Mouse (Mus musculus) limb, embryonic 14.5 days (tissue): Measurements from ENCODE around the gene Gm21750. TPM values are rescaled to one million over a fixed set of nuclear protein-coding genes. Genes with fewer than 3 reads are reported as not detected.

ENCODE experiments used
- ATAC-seq: fragments of 200-750 bp; cut with Nextera tagmentation; 2 replicates; pipeline ENCODE4 v1.8.0; 2017; ENCODE audit warnings: low read depth, moderate number of reproducible peaks, moderate TSS enrichment; ENCODE audit not compliant: low FRiP score
- DNase-seq: peaks from one replicate; pipeline ENCODE4 v3.0.0-alpha.2; 2015; ENCODE audit warnings: low spot score
- H3K27ac ChIP-seq: fragments of 300-500 bp; sonication (generic); replicated peaks from 2 replicates; pipeline ENCODE4 v1.5.1; 2014; ENCODE audit warnings: low read depth, mild to moderate bottlenecking, low read length, moderate library complexity, mixed read lengths
- H3K27me3 ChIP-seq: fragments of 300-500 bp; sonication (generic); 2 replicates; pipeline ENCODE4 v1.6.1; 2014; ENCODE audit warnings: low read length, mixed read lengths; ENCODE audit not compliant: control insufficient read depth, insufficient read depth
- H3K36me3 ChIP-seq: fragments of 300-500 bp; sonication (generic); 2 replicates; pipeline ENCODE4 v1.6.1; 2014; ENCODE audit warnings: mild to moderate bottlenecking, low read length, moderate library complexity, mixed read lengths; ENCODE audit not compliant: control insufficient read depth, insufficient read depth
- H3K4me1 ChIP-seq: fragments of 300-500 bp; sonication (generic); 2 replicates; pipeline ENCODE4 v1.6.1; 2014; ENCODE audit warnings: antibody characterized with exemption, low read length, mixed read lengths; ENCODE audit not compliant: control insufficient read depth, insufficient read depth
- H3K4me2 ChIP-seq: fragments of 300-500 bp; sonication (generic); replicated peaks from 2 replicates; pipeline ENCODE4 v1.6.1; 2014; ENCODE audit warnings: low read depth, mild to moderate bottlenecking, low read length, moderate library complexity; ENCODE audit not compliant: severe bottlenecking
- H3K4me3 ChIP-seq: fragments of 300-500 bp; sonication (generic); replicated peaks from 2 replicates; pipeline ENCODE4 v1.5.1; 2014; ENCODE audit warnings: low read length
- H3K9ac ChIP-seq: fragments of 300-500 bp; sonication (generic); 2 replicates; pipeline ENCODE4 v1.6.1; 2014; ENCODE audit warnings: mild to moderate bottlenecking, low read depth, low read length, moderate library complexity; ENCODE audit not compliant: severe bottlenecking
- H3K9me3 ChIP-seq: fragments of 300-500 bp; sonication (generic); 2 replicates; pipeline ENCODE4 v1.6.1; 2016; ENCODE audit warnings: low read length; ENCODE audit not compliant: control insufficient read depth
- POLR2A ChIP-seq: fragments of 200-500 bp; IDR thresholded peaks from 2 replicates; pipeline ENCODE4 v1.8.0; 2012; ENCODE audit warnings: inconsistent platforms, mild to moderate bottlenecking, moderate library complexity, borderline replicate concordance; ENCODE audit not compliant: insufficient read depth, insufficient read length; ENCODE audit errors: extremely low read depth
- WGBS: fragments of 180-500 bp; shearing (Covaris S2); extraction: QIAGEN DNeasy Blood & Tissue Kit; methylation state at CpG from one replicate; pipeline ENCODE4 v1.1.7; 2014; 5-methylcytosine and 5-hydroxymethylcytosine counted together
- polyA plus RNA-seq, 2 experiments: library from polyadenylated mRNA; depleted of rRNA in 1 of 2; stranded (reverse) in 1 of 2; unstranded in 1 of 2; fragments of >200 nt; fragmentation: Nextera tagmentation in 1 of 2; extraction: Ambion mirVana in 1 of 2; gene quantifications; 2 replicates each; pipeline versions ENCODE4 v1.2.1 to v1.2.3; 2012 to 2014

Gm21750 gene
- polyA plus RNA-seq, 2 experiments, result not detected

DNA sequence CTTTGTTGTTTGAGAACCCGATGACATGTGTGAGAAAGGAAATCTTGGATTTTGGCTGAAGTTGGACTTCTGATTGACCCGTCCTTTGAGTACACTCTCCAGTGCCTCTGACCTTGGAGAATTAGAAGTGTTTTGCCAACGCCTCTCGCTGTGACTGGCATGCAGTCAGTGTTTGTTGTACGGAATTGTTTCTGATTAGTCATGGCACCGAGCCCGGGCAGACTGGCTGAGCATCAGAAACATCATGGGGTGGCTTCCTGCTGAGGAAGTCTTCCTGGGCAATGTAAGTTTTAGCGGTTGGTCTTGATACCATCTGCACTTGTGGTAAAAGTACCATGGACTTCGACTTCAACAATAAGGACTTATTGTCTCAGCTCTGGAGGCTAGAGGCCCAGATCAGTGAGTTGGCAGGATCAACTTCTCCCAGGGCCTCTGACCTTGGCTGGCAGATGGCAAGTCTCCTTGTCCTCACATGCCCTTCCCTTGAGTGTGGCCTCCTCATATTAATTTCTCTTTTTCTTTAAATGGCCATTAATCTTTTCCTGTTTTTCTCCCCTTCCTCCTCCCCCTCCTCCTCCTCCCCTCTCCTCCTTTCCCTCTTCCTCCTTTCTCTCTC lies 28.3 kb upstream of the Gm21750 start:
- H3K9ac ChIP-seq, result no peak overlapping the region
- ATAC-seq, result no peak
- no peaks in the 10 kb centered on the region for H3K27me3 ChIP-seq
- H3K36me3 ChIP-seq, result no peaks in the 10 kb centered on the region
- WGBS, result 82% methylated on average over 9 of the region's 9 CpGs
- no peak for DNase-seq
- no peak overlapping the region for H3K4me2 ChIP-seq
- H3K4me3 ChIP-seq, result no peak overlapping the region
- no peaks in the 10 kb centered on the region for H3K9me3 ChIP-seq
- H3K4me1 ChIP-seq, result no peaks in the 10 kb centered on the region
- H3K27ac ChIP-seq, result no peak overlapping the region
- TF ChIP-seq POLR2A, result no peak

DNA sequence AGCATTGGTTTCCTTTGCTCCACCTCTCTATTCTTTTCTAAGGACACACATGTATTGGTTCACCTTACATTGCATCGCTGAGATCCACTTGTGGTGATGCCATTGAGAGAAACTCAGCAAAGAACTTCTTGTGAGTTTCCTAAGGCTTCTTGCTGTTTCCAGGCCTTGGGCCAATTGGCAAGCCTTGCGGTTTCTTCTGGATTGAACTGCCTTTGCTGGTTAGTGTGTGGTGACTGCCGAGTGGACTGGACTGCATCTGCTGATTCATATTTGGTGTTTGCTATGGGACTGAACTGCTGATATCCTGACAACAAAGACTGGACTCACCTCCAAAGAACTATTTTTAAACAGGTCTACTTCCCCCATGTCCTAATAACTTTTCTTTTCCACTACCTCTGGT lies 26.7 kb upstream of the Gm21750 start:
- DNase-seq (no peak), ATAC-seq (no peak)
- H3K9ac ChIP-seq, result no peak overlapping the region
- no peaks in the 10 kb centered on the region for H3K9me3 ChIP-seq
- H3K36me3 ChIP-seq, result no peaks in the 10 kb centered on the region
- TF ChIP-seq POLR2A, result no peak
- H3K27me3 ChIP-seq, result no peaks in the 10 kb centered on the region
- 81% methylated on average over 3 of the region's 3 CpGs for WGBS
- H3K27ac ChIP-seq, result no peak overlapping the region
- H3K4me3 ChIP-seq, result no peak overlapping the region
- no peaks in the 10 kb centered on the region for H3K4me1 ChIP-seq
- H3K4me2 ChIP-seq, result no peak overlapping the region

DNA sequence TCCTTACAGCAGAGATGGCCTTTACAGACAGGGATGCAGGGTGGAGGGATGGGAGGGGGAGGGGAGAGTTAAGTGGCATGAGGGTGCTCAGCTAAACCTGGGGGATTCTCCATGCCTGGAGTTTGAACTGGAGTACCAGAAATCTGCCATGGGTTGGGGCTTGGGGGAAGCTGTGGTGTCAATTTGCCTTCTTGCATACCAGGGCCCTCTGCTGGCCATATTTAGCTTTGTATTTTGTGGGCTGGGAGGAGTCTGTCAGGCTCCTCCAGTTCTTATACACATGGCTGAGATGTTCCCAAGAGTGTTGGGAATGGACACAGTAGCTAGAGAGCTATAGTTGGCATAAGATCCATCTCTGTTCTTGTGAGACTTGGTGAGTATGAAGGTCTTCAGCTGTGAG lies 23.6 kb upstream of the Gm21750 start:
- H3K9me3 ChIP-seq, result no peaks in the 10 kb centered on the region
- no peak for ATAC-seq
- no peak for DNase-seq
- no peak overlapping the region for H3K4me2 ChIP-seq
- H3K4me1 ChIP-seq, result no peaks in the 10 kb centered on the region
- no peak overlapping the region for H3K4me3 ChIP-seq
- no peak overlapping the region for H3K27ac ChIP-seq
- no peaks in the 10 kb centered on the region for H3K36me3 ChIP-seq
- H3K9ac ChIP-seq, result no peak overlapping the region
- H3K27me3 ChIP-seq, result no peaks in the 10 kb centered on the region
- TF ChIP-seq POLR2A, result no peak

DNA sequence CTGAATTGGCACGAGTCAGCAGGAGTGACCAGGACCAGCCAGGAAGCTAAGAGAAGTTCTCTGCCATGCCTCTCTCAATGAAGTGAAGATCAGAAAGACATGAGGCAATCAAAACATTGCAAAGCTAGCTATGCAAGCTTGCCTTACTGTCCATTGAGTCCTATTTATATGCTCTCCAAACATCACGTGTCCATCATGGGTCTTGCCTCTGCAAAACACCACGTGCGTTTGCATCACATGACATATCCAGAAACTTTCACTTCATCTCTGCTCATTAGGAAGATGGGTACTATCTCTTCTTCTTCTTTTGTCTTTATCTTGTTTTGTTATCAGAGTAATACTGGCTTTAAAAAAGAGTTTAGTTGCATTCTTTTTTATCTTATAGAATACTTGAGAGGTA lies 10.8 kb upstream of the Gm21750 start:
- Histone ChIP-seq H3K27me3 (no peaks in the 10 kb centered on the region), H3K4me2 (no peak overlapping the region), H3K9ac (no peak overlapping the region), H3K9me3 (no peaks in the 10 kb centered on the region), H3K4me1 (no peaks in the 10 kb centered on the region), H3K4me3 (no peak overlapping the region), H3K27ac (no peak overlapping the region), H3K36me3 (no peaks in the 10 kb centered on the region)
- no peak for ATAC-seq
- DNase-seq, result no peak
- no peak for TF ChIP-seq POLR2A
- WGBS, result 86% methylated on average over 4 of the region's 4 CpGs

DNA sequence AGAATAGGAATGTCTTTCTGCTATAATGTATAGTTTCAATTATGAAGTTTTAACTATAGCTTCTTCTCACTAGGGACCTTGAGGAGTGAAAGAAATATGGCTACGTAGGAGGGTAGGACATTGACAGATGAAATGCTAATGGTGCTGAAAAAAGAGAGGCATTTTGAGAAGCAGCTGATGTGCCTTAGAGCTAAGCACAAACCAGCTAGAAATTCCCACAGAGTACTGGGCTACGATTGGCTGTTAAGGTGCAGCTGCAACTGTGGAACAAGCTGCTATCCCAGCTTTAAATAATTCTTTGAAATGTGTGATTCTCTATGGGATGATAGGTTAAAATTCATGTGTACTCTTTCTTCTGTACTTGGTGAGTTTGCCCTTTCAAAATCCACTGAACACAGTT lies 9.1 kb downstream of the Gm21750 start:
- TF ChIP-seq POLR2A, result no peak
- Histone ChIP-seq H3K9me3 (no peaks in the 10 kb centered on the region), H3K27ac (no peak overlapping the region), H3K4me1 (no peaks in the 10 kb centered on the region), H3K4me2 (no peak overlapping the region), H3K27me3 (no peaks in the 10 kb centered on the region), H3K9ac (no peak overlapping the region), H3K36me3 (no peaks in the 10 kb centered on the region), H3K4me3 (no peak overlapping the region)
- no peak for ATAC-seq
- whole genome bisulfite sequencing, result 78% methylated on average over 2 of the region's 2 CpGs
- DNase-seq, result no peak

DNA sequence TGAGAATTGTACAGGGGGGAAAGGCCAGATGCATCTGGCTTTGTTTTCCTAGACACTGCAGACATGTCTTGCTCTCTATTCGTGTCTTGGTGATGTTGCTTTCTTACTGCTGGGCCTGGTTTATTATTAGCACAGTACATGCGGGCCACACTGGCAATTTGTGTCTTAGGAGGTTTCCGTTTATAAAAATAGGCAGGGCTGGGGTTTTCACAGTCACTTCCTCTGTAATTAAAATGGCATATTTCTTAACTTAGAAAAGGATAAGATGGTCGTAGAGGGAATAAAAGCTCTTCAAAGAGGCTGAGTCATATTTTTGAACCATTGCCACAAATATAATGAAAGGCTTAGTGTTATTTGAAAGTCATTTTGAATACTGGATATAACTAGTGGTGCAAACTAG lies 26.7 kb downstream of the Gm21750 start:
- TF ChIP-seq POLR2A, result no peak
- no peak overlapping the region for H3K4me3 ChIP-seq
- peak; percentile 13 for DNase-seq
- no peak for ATAC-seq
- peaks cover 5% of the 10 kb centered on the region; the same call in 1 of the 2 replicates for H3K9me3 ChIP-seq
- H3K4me2 ChIP-seq, result no peak overlapping the region
- H3K4me1 ChIP-seq, result no peaks in the 10 kb centered on the region
- no peak overlapping the region for H3K27ac ChIP-seq
- WGBS, result 44% methylated on average over 4 of the region's 4 CpGs
- no peaks in the 10 kb centered on the region for H3K36me3 ChIP-seq
- H3K9ac ChIP-seq, result no peak overlapping the region
- no peaks in the 10 kb centered on the region for H3K27me3 ChIP-seq
